Mouse (Mus musculus) megakaryocyte, embryonic 14.5 days (primary cell): Measurements from ENCODE around the gene Nle1. TPM values are rescaled to one million over a fixed set of nuclear protein-coding genes. Genes with fewer than 3 reads are reported as not detected.

Source experiments
- H3K27me3 ChIP-seq: replicated peaks from 2 replicates; pipeline ENCODE3; 2012; ENCODE audit warnings: inconsistent platforms
- H3K36me3 ChIP-seq: replicated peaks from 2 replicates; pipeline ENCODE3; 2012; ENCODE audit warnings: low read length, inconsistent platforms, mixed read lengths
- H3K4me1 ChIP-seq: 2 replicates; pipeline ENCODE4 v1.6.1; 2012; ENCODE audit warnings: inconsistent platforms
- H3K4me3 ChIP-seq: replicated peaks from 2 replicates; pipeline ENCODE3; 2012; ENCODE audit warnings: moderate library complexity, mild to moderate bottlenecking, inconsistent platforms
- H3K9me3 ChIP-seq: 2 replicates; pipeline ENCODE4 v1.6.1; 2012; ENCODE audit warnings: inconsistent platforms
- FLI1 ChIP-seq: IDR thresholded peaks from 2 replicates; pipeline ENCODE4 v1.6.1; 2012; ENCODE audit warnings: low read length, inconsistent platforms, mixed read lengths
- GATA1 ChIP-seq: IDR thresholded peaks from 3 replicates; pipeline ENCODE4 v1.6.1; 2012; ENCODE audit warnings: mixed read lengths, low read length, inconsistent platforms, borderline replicate concordance
- polyA plus RNA-seq: library from polyadenylated mRNA; stranded (reverse); fragments of >175 nt; gene quantifications from 2 replicates; pipeline ENCODE4 v1.2.3, GENCODE M21; 2012; ENCODE audit warnings: low replicate concordance; ENCODE audit not compliant: insufficient read depth

Gene Nle1
- polyA plus RNA-seq, 1 experiment = 24.4 TPM

GRCm38 (mm10) chr11:82890342-82890762 lies 17.9 kb downstream of the Nle1 start, which contains the start of gene Rad51d:
Gene Rad51d (minus strand): TSS chr11:82890614.
- no peak for TF ChIP-seq FLI1

GRCm38 (mm10) chr11:82889524-82890341 lies 18.5 kb downstream of the Nle1 start:
- Histone ChIP-seq H3K4me3 (peak overlapping the region; percentile 98), H3K27me3 (peaks cover 11% of the 10 kb centered on the region), H3K36me3 (peaks cover 20% of the 10 kb centered on the region), H3K9me3 (no peaks in the 10 kb centered on the region), H3K4me1 (peaks cover 51% of the 10 kb centered on the region)
- no peak for TF ChIP-seq GATA1
- no peak for TF ChIP-seq FLI1

More at GRCm38 (mm10) chr11:82890342-82890762, 17.9 kb downstream of the Nle1 start, which contains the start of gene Rad51d:
- H3K4me3 ChIP-seq = peak within 1 kb of the TSS; percentile 98
- H3K27me3 ChIP-seq = peaks cover 11% of the 10 kb centered on the region
- peaks cover 46% of the 10 kb centered on the region for H3K4me1 ChIP-seq
- no peaks in the 10 kb centered on the region for H3K9me3 ChIP-seq
- H3K36me3 ChIP-seq = peaks cover 14% of the 10 kb centered on the region

GRCm38 (mm10) chr11:82888491-82888946 lies 19.7 kb downstream of the Nle1 start:
- Histone ChIP-seq H3K4me3 (no peak overlapping the region), H3K27me3 (peaks cover 11% of the 10 kb centered on the region), H3K36me3 (peaks cover 26% of the 10 kb centered on the region), H3K9me3 (no peaks in the 10 kb centered on the region), H3K4me1 (peaks cover 53% of the 10 kb centered on the region)
- TF ChIP-seq GATA1 = no peak
- no peak for TF ChIP-seq FLI1

GRCm38 (mm10) chr11:82886559-82886958 lies 21.7 kb downstream of the Nle1 start:
- peaks cover 46% of the 10 kb centered on the region for H3K36me3 ChIP-seq
- no peak for TF ChIP-seq FLI1
- no peak for TF ChIP-seq GATA1
- H3K4me1 ChIP-seq = peaks cover 40% of the 10 kb centered on the region
- H3K4me3 ChIP-seq = no peak overlapping the region
- peaks cover 2% of the 10 kb centered on the region for H3K27me3 ChIP-seq
- no peaks in the 10 kb centered on the region for H3K9me3 ChIP-seq

- Histone ChIP-seq H3K9me3 (no peaks in the 10 kb centered on the region), H3K4me1 (peaks cover 15% of the 10 kb centered on the region), H3K4me3 (no peak overlapping the region), H3K27me3 (no peaks in the 10 kb centered on the region), H3K36me3 (peaks cover 71% of the 10 kb centered on the region)
- TF ChIP-seq FLI1 = no peak
- TF ChIP-seq GATA1 = no peak
These were observed 25.0 kb downstream of the Nle1 start for GRCm38 (mm10) chr11:82883180-82883579.

- Histone ChIP-seq H3K27me3 (no peaks in the 10 kb centered on the region), H3K9me3 (peaks cover 3% of the 10 kb centered on the region; the same call in 1 of the 2 replicates), H3K36me3 (peaks cover 70% of the 10 kb centered on the region), H3K4me1 (peaks cover 16% of the 10 kb centered on the region), H3K4me3 (no peak overlapping the region)
- TF ChIP-seq FLI1 (no peak), GATA1 (no peak)
These were observed 30.4 kb downstream of the Nle1 start for GRCm38 (mm10) chr11:82877726-82878344.

GRCm38 (mm10) chr11:82875631-82876030 lies 32.6 kb downstream of the Nle1 start:
- Histone ChIP-seq H3K36me3 (peaks cover 54% of the 10 kb centered on the region), H3K4me1 (peaks cover 21% of the 10 kb centered on the region), H3K4me3 (no peak overlapping the region), H3K27me3 (no peaks in the 10 kb centered on the region), H3K9me3 (peaks cover 3% of the 10 kb centered on the region; the same call in 1 of the 2 replicates)
- TF ChIP-seq GATA1 = no peak
- TF ChIP-seq FLI1 = no peak

- H3K36me3 ChIP-seq = peaks cover 52% of the 10 kb centered on the region
- TF ChIP-seq GATA1 = no peak
- peaks cover 21% of the 10 kb centered on the region for H3K4me1 ChIP-seq
- H3K27me3 ChIP-seq = no peaks in the 10 kb centered on the region
- H3K9me3 ChIP-seq = peaks cover 3% of the 10 kb centered on the region; the same call in 1 of the 2 replicates
- peak overlapping the region; percentile 18 for H3K4me3 ChIP-seq
These were observed 33.3 kb downstream of the Nle1 start for GRCm38 (mm10) chr11:82874924-82875323.

GRCm38 (mm10) chr11:82871031-82871446 lies 37.2 kb downstream of the Nle1 start, which contains the start of gene Rffl:
Gene Rffl (minus strand): TSS chr11:82871210.
- no peaks in the 10 kb centered on the region for H3K27me3 ChIP-seq
- peaks cover 51% of the 10 kb centered on the region for H3K4me1 ChIP-seq
- peaks cover 3% of the 10 kb centered on the region; the same call in 1 of the 2 replicates for H3K9me3 ChIP-seq
- H3K4me3 ChIP-seq = peak within 1 kb of the TSS; percentile 95
- H3K36me3 ChIP-seq = peaks cover 29% of the 10 kb centered on the region
- no peak for TF ChIP-seq FLI1
- TF ChIP-seq GATA1 = no peak
